Mouse (Mus musculus): Measurements from ENCODE around the gene Ino80e. TPM values are rescaled to one million over a fixed set of nuclear protein-coding genes. Genes with fewer than 3 reads are reported as not detected.

Gene Ino80e
- total RNA-seq, 2 experiments from 2014 or later = 49.2 to 49.4 TPM

- no peak for DNase-seq (ENCODE audit: low spot score in 2 of 2)
- H3K27ac ChIP-seq = no peak overlapping the region
- H3K4me3 ChIP-seq = no peak overlapping the region
- no peak for TF ChIP-seq CTCF (conservative IDR thresholded peaks at IDR 0.05)
These were observed 15.1 kb upstream of the Ino80e start for GRCm38 (mm10) chr7:126877239-126877638.

DNA sequence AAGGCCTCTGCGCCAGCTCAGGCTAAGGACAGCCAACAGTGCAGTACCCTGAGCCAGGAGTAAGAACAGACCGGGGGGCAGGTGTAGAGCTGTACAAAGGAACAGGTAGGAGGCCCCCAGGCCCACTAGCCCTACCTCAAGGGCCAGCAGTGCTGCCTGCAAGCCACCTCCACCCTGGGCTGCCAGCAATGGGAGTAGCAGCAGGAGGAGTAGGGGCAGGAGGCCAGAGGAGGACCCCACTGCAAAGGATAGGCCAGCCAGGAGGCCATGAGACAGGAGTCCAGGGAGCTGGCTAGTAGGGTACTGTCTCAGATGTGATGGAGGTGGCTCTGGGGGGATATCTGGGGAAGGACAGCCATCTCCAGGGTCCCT lies 8.3 kb upstream of the Ino80e start:
- TF ChIP-seq CTCF (conservative IDR thresholded peaks at IDR 0.05) = no peak
- no peak for DNase-seq (ENCODE audit: low spot score in 2 of 2)
- no peak overlapping the region for H3K4me3 ChIP-seq
- H3K27ac ChIP-seq = no peak overlapping the region

GRCm38 (mm10) chr7:126869780-126870519 lies 7.8 kb upstream of the Ino80e start:
- Histone ChIP-seq H3K4me3 (no peak overlapping the region), H3K27ac (no peak overlapping the region)
- no peak for TF ChIP-seq CTCF (conservative IDR thresholded peaks at IDR 0.05)
- DNase-seq (ENCODE audit: low spot score in 2 of 2) = no peak

DNA sequence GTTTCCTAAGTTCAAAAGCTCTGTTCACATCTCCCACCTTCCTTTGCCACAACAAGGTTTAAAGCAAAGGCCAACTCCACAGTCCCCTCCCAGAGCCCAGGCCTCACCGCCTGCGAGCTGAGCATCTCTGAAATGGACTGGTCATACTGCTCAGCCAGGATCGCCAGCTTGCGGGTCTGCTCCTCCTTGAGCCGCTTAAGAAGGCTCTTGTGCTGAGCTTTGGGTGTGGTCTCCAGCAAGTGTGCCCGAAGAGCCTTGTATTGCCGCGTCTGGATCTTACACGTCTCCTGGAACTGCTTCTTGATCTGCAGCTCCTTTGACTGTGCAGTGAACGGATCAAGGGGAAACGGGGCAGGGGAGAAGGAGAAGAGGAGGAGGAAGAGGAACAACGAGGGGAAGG lies 5.8 kb upstream of the Ino80e start:
- no peak for TF ChIP-seq CTCF (conservative IDR thresholded peaks at IDR 0.05)
- no peak overlapping the region for H3K27ac ChIP-seq
- no peak overlapping the region for H3K4me3 ChIP-seq
- no peak for DNase-seq (ENCODE audit: low spot score in 2 of 2)

DNA sequence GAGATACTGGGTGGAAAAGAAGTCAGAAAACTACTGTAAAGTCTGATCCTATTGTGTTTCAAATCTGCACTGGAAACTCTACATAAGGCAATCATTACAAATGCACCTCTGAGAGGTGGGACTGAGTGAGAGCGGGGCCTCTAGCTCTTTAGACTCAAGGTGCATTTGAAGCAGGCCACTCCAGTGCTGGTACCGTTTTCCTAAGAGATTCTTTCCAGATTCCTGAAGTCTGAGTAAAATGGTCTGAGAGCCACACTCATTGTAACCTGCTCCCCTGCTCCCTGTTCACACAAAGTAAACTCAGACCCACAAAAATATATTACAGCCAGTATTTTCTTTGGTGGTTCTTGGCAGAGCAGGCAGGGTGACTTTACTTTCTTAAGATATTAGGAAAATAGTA lies 5.4 kb upstream of the Ino80e start:
- no peak for TF ChIP-seq CTCF (conservative IDR thresholded peaks at IDR 0.05)
- DNase-seq (ENCODE audit: low spot score in 2 of 2) = no peak

DNA sequence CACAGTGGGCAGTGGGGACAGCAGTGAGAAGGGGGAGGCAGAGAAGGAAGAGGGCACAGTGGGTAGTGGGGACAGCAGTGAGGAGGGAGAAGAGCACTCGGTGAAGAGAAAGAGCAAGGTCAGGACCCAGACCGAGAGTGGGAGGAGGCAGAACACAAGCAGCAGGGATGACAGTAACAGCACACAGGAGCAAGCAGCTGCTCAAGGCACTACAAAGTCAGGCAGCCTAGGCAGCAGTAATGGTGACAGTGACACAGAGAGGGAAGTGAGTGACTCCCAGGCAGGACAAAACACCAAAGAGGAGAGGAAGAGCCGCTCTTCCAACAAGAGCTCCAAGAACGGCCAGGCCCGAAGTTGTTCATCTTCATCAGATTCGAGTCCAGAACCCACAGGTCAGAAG lies 1.6 kb upstream of the Ino80e start:
- Histone ChIP-seq H3K27ac (no peak overlapping the region), H3K4me3 (no peak overlapping the region)
- TF ChIP-seq CTCF (conservative IDR thresholded peaks at IDR 0.05) = no peak
- DNase-seq (ENCODE audit: low spot score in 2 of 2) = no peak

More for the DNA sequence above, 5.4 kb upstream of the Ino80e start:
- Histone ChIP-seq H3K4me3 (no peak overlapping the region), H3K27ac (no peak overlapping the region)

DNA sequence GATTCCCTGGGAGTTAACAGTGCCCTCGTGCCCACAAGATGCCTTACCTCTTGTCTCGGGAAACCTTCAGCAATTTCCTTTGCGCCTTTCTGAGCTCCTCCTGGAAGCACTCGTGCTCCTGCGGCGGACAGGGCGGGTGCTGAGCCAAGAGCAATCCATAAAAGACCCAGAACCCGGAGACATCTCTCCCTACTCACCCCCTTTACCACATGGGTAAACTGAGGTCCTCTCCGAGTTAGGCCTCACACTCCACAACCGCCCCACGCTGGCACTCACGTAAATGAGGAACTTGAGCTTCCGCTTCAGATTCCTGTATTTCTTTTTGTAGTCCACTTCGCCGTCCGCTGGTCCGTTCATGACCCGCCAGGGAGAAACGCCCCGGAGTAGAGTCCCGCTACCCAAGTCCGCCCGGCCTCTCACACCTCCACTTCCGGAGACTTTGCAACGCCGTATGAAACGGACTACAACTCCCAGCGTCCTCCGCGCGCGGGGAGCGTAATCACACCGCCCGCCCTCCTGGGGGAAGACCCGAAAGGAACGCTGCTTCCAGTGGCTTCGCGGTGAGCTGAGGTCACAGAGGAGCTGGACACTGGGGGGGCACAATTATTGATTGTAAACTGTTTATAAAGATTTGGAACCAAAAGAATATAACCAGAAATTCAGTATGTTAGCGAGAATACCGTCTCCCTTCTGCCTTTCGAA lies 597 bp downstream of the Ino80e start, which contains the start of gene Hirip3:
TSS of gene Hirip3 (plus strand) at position 544 of the 702 bp plus-strand sequence.
- Histone ChIP-seq H3K27ac (peak within 1 kb of the TSS; percentile 93), H3K4me3 (peak within 1 kb of the TSS; percentile 98)
- DNase-seq (ENCODE audit: low spot score in 2 of 2) = peak; percentile 94 to 95
- TF ChIP-seq CTCF (conservative IDR thresholded peaks at IDR 0.05) = peak; percentile 12; the same call in 1 of the 2 replicates

DNA sequence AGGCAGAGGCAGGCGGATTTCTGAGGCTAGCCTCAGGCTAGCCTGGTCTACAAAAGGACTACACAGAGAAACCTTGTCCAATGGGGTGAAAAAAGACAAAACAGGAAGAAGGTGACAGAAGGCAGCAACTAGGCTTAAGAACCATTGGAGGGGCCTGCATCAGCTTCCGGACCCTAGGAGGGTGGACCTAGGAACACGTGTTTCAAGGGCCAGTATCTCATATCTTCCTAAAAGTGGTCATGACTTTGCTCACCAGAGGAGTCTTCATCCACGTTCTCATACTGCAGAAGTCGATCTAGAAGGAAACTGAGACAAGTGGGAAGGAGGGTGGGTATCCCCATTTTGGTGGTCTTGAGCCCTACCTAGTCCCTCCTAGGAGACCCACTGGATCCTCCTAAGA lies 1.2 kb downstream of the Ino80e start:
- H3K27ac ChIP-seq = peak overlapping the region; percentile 93
- no peak for DNase-seq (ENCODE audit: low spot score in 2 of 2)
- peak overlapping the region; percentile 98 for H3K4me3 ChIP-seq
- TF ChIP-seq CTCF (conservative IDR thresholded peaks at IDR 0.05) = no peak

GRCm38 (mm10) chr7:126856741-126857420 lies 5.3 kb downstream of the Ino80e start:
- no peak overlapping the region for H3K4me3 ChIP-seq
- no peak overlapping the region for H3K27ac ChIP-seq
- TF ChIP-seq CTCF (conservative IDR thresholded peaks at IDR 0.05) = no peak
- DNase-seq (ENCODE audit: low spot score in 2 of 2) = no peak

GRCm38 (mm10) chr7:126855641-126856040 lies 6.5 kb downstream of the Ino80e start:
- DNase-seq (ENCODE audit: low spot score in 2 of 2) = no peak
- Histone ChIP-seq H3K4me3 (no peak overlapping the region), H3K27ac (peak overlapping the region; percentile 51; the same call in 1 of the 2 replicates)
- no peak; the same call in 1 of the 2 replicates for TF ChIP-seq CTCF (conservative IDR thresholded peaks at IDR 0.05)

- Histone ChIP-seq H3K27ac (no peak overlapping the region), H3K4me3 (no peak overlapping the region)
- DNase-seq (ENCODE audit: low spot score in 2 of 2) = no peak
- TF ChIP-seq CTCF (conservative IDR thresholded peaks at IDR 0.05) = no peak
These were observed 8.7 kb downstream of the Ino80e start for GRCm38 (mm10) chr7:126853454-126853853.

DNA sequence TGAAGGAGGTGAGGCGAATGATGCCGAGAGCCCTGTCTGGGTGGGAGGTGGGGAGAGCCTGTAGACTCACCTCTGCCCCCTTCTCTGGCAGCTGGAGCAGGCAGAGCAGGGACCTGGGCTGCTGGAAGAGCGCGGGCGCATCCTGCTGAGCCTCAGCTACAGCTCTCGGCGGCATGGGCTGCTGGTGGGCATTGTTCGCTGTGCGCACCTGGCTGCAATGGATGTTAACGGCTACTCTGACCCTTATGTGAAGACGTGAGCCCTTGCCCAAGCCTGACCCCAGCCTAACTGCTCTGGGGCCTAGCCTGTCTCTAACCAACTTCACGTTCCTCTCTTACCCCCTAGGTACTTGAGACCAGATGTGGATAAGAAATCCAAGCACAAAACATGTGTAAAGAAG lies 11.0 kb downstream of the Ino80e start:
- no peak for DNase-seq (ENCODE audit: low spot score in 2 of 2)
- Histone ChIP-seq H3K27ac (no peak overlapping the region), H3K4me3 (no peak overlapping the region)
- TF ChIP-seq CTCF (conservative IDR thresholded peaks at IDR 0.05) = no peak

- TF ChIP-seq CTCF (conservative IDR thresholded peaks at IDR 0.05) = no peak
- Histone ChIP-seq H3K27ac (no peak overlapping the region), H3K4me3 (no peak overlapping the region)
- no peak for DNase-seq (ENCODE audit: low spot score in 2 of 2)
These were observed 12.0 kb downstream of the Ino80e start for GRCm38 (mm10) chr7:126850161-126850560.
